Mouse (Mus musculus): ENCODE results near the gene Brk1. TPM values are rescaled to one million over a fixed set of nuclear protein-coding genes. Genes with fewer than 3 reads are reported as not detected.

The Brk1 gene
- total and polyA plus RNA-seq, 3 experiments: 112 to 245 (median 142) TPM

GRCm38 (mm10) chr6:113654102-113654501 is 49.5 kb downstream of the Brk1 start:
- H3K79me2 ChIP-seq (replicated peaks; ENCODE audit: control insufficient read depth, extremely low read depth, insufficient read depth, poor library complexity, severe bottlenecking): peaks cover 41% of the 10 kb centered on the region
- H3K9me3 ChIP-seq (replicated peaks; ENCODE audit: low read length): peaks cover 4% of the 10 kb centered on the region
- no peak for DNase-seq (ENCODE audit: extremely low read depth)
- no peak overlapping the region for H3K9ac ChIP-seq (ENCODE audit: insufficient read depth, low read depth)
- no peak overlapping the region for H3K4me3 ChIP-seq (replicated peaks in 1 of 3; ENCODE audit: low read depth in 2 of 3, low read length in 2 of 3, poor library complexity in 1 of 3)
- no peaks in the 10 kb centered on the region for H3K27me3 ChIP-seq (replicated peaks)
- in situ Hi-C loops (cut with MboI; ENCODE audit: low pct_ligation_motif_present, low pct_unique_long_range_greater_than_20kb, low sequenced_read_pairs) (no loop called here), dilution Hi-C loops (cut with MboI; ENCODE audit: extremely low pct_ligation_motif_present, extremely low pct_unique_long_range_greater_than_20kb, low sequenced_read_pairs) (no loop called here)
- H3K4me2 ChIP-seq (ENCODE audit: insufficient read depth, low read depth, poor library complexity, severe bottlenecking): no peak overlapping the region
- peaks cover 36 to 73% of the 10 kb centered on the region in 2 experiments for H3K36me3 ChIP-seq (replicated peaks in 1 of 2; ENCODE audit: control insufficient read depth in 1 of 2, insufficient read depth in 1 of 2, low read length in 1 of 2)
- H3K27ac ChIP-seq (ENCODE audit: insufficient read depth, low read depth): no peak overlapping the region
- no peak for TF ChIP-seq E2F4 (IDR thresholded peaks at IDR 0.05; ENCODE audit: insufficient replicate concordance, low read depth, low read length)
- no peak for TF ChIP-seq NELFE (IDR thresholded peaks at IDR 0.05; ENCODE audit: low read depth, low read length)
- no peak for TF ChIP-seq RCOR1 (conservative IDR thresholded peaks at IDR 0.05; ENCODE audit: low read depth, low read length)
- no peak for TF ChIP-seq ZNF384 (IDR thresholded peaks at IDR 0.05; ENCODE audit: low read depth, low read length)
- no peak for TF ChIP-seq IRF4 (IDR thresholded peaks at IDR 0.05; ENCODE audit: low read depth, low read length)
- TF ChIP-seq KAT2A (IDR thresholded peaks at IDR 0.05; ENCODE audit: insufficient replicate concordance, low read length): no peak
- no peak for TF ChIP-seq ETS1 (conservative IDR thresholded peaks at IDR 0.05; ENCODE audit: low read depth, low read length)
- no peak for TF ChIP-seq USF2 (conservative IDR thresholded peaks at IDR 0.05; ENCODE audit: low read depth, low read length)
- no peak for TF ChIP-seq RAD21 (IDR thresholded peaks at IDR 0.05; ENCODE audit: low read depth, low read length)
- no peak for TF ChIP-seq CHD2 (IDR thresholded peaks at IDR 0.05; ENCODE audit: low read length)
- no peak for TF ChIP-seq MAZ (IDR thresholded peaks at IDR 0.05; ENCODE audit: low read depth, low read length)
- TF ChIP-seq JUN (IDR thresholded peaks at IDR 0.05; ENCODE audit: insufficient read depth, low read depth, low read length): no peak
- no peak for TF ChIP-seq POLR2A (IDR thresholded peaks at IDR 0.05; ENCODE audit: low read depth, low read length)
- TF ChIP-seq ZMIZ1 (IDR thresholded peaks at IDR 0.05; ENCODE audit: low read depth, low read length): no peak
- no peak for TF ChIP-seq SIN3A (IDR thresholded peaks at IDR 0.05; ENCODE audit: low read length)
- H3K4me1 ChIP-seq (ENCODE audit: control insufficient read depth in 1 of 2, insufficient read depth in 2 of 2): peaks cover 25 to 80% of the 10 kb centered on the region in 2 experiments

DNA sequence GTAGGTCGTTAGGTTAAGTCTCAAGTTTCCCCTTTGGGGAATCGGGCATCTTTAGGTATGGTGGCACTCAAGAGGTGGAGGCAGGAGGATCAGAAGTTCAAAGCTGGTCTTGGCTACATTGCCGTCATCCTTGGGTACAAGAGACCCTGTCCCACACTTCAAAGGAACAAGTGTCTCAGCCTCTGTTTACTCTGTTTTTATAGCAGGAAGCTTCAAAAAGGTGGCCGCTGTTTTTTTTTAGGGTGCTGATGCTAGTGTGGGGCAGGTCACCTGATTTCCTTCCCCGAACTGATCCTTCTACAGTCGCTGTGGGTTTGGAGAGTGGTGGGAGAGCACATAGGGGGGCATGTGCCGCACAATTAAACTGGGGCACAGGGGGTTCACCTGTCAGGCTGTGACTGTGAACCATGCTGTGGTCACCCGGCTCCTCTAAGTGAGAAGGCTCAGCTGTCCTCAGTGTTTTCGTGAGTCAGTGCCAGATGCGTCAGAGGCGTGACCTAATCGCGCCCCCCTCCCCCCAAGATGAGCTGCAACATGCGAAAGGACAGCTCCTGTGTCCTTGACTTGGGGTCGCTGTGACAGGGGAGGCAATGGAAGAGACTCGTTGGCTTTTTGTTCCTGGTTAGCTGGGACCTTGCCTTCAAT is 50.3 kb downstream of the Brk1 start:
- dilution Hi-C loops (cut with MboI; ENCODE audit: extremely low pct_ligation_motif_present, extremely low pct_unique_long_range_greater_than_20kb, low sequenced_read_pairs): no loop called here
- Histone ChIP-seq H3K9me3 (replicated peaks; ENCODE audit: low read length) (peaks cover 4% of the 10 kb centered on the region), H3K36me3 (replicated peaks in 1 of 2; ENCODE audit: control insufficient read depth in 1 of 2, insufficient read depth in 1 of 2, low read length in 1 of 2) (peaks cover 36 to 65% of the 10 kb centered on the region in 2 experiments), H3K9ac (ENCODE audit: insufficient read depth, low read depth) (no peak overlapping the region), H3K4me1 (ENCODE audit: control insufficient read depth in 1 of 2, insufficient read depth in 2 of 2) (peaks cover 21 to 76% of the 10 kb centered on the region in 2 experiments), H3K79me2 (replicated peaks; ENCODE audit: control insufficient read depth, extremely low read depth, insufficient read depth, poor library complexity, severe bottlenecking) (peaks cover 42% of the 10 kb centered on the region), H3K4me3 (replicated peaks in 1 of 3; ENCODE audit: low read depth in 2 of 3, low read length in 2 of 3, poor library complexity in 1 of 3) (no peak overlapping the region), H3K4me2 (ENCODE audit: insufficient read depth, low read depth, poor library complexity, severe bottlenecking) (no peak overlapping the region), H3K27me3 (replicated peaks) (no peaks in the 10 kb centered on the region), H3K27ac (ENCODE audit: insufficient read depth, low read depth) (no peak overlapping the region)
- no peak for DNase-seq (ENCODE audit: extremely low read depth)
- in situ Hi-C loops (cut with MboI; ENCODE audit: low pct_ligation_motif_present, low pct_unique_long_range_greater_than_20kb, low sequenced_read_pairs): no loop called here
- no peak for TF ChIP-seq ELF1 (IDR thresholded peaks at IDR 0.05; ENCODE audit: low read depth, low read length)
- no peak for TF ChIP-seq MAZ (IDR thresholded peaks at IDR 0.05; ENCODE audit: low read depth, low read length)
- TF ChIP-seq SMC3 (IDR thresholded peaks at IDR 0.05; ENCODE audit: low read depth, low read length): no peak
- TF ChIP-seq RAD21 (IDR thresholded peaks at IDR 0.05; ENCODE audit: low read depth, low read length): no peak
- TF ChIP-seq SIN3A (IDR thresholded peaks at IDR 0.05; ENCODE audit: low read length): no peak
- no peak for TF ChIP-seq PAX5 (IDR thresholded peaks at IDR 0.05; ENCODE audit: low read length)
- no peak for TF ChIP-seq BHLHE40 (IDR thresholded peaks at IDR 0.05; ENCODE audit: low read depth, low read length)
- no peak for TF ChIP-seq ETS1 (conservative IDR thresholded peaks at IDR 0.05; ENCODE audit: low read depth, low read length)
- no peak for TF ChIP-seq HCFC1 (IDR thresholded peaks at IDR 0.05; ENCODE audit: low read depth, low read length)
